ENCODE assay signal across 9 mouse cellular contexts in genomic region chr11:68947542-68947993, GRCm38 (mm10). TPM values are rescaled to one million over a fixed set of nuclear protein-coding genes. Genes with fewer than 3 reads are reported as not detected.
A peak's percentile ranks its signal among the peaks of the same experiment; 100 is the strongest.
DNase-seq lines count a peak whose midpoint lies in the region; ATAC-seq lines count a peak whose summit lies in the region.
"Had no signal": no experiment of that assay in that cellular context is flagged by ENCODE, and none has a peak within 500 bp of the region (broad histone marks: within the 10 kb centered on the region; RNA-seq: fewer than 3 reads in every experiment).

No protein-coding gene starts in this region.

- H3K9ac ChIP-seq in heart, embryonic 16.5 days (ENCODE audit: low read length): no peak overlapping the region
- H3K9ac ChIP-seq in hindbrain, embryonic 16.5 days (ENCODE audit: low read depth, low read length): peak overlapping the region; percentile 62

- peaks cover 4% of the 10 kb centered on the region for H3K4me1 ChIP-seq in heart, embryonic 16.5 days (ENCODE audit: control insufficient read depth, insufficient read depth, low read length)
- peaks cover 2% of the 10 kb centered on the region; the same call in 1 of the 2 replicates for H3K4me1 ChIP-seq in hindbrain, embryonic 16.5 days (ENCODE audit: control insufficient read depth, insufficient read depth, low read depth, low read length)

- intact Hi-C loops in heart, postnatal 25 days (cut with DNase I): no loop called here

- no peak overlapping the region for H3K27ac ChIP-seq in heart, embryonic 16.5 days (ENCODE audit: low read length)
- H3K27ac ChIP-seq in hindbrain, embryonic 16.5 days (ENCODE audit: low read depth, low read length): peak overlapping the region; percentile 87

- 17% methylated on average over 12 of the region's 12 CpGs for WGBS in heart, embryonic 16.5 days
- WGBS in hindbrain, embryonic 16.5 days: 1% methylated on average over 12 of the region's 12 CpGs

- H3K4me3 ChIP-seq in heart, embryonic 16.5 days (ENCODE audit: low read length): 0 out of 2 replicates have a peak overlapping the region, but pooled peaks have one; percentile 18
- peak overlapping the region; percentile 50 for H3K4me3 ChIP-seq in hindbrain, embryonic 16.5 days (ENCODE audit: low read length)

- H3K9me3 ChIP-seq in heart, embryonic 16.5 days (replicated peaks; ENCODE audit: control insufficient read depth, low read length): no peaks in the 10 kb centered on the region
- no peaks in the 10 kb centered on the region for H3K9me3 ChIP-seq in hindbrain, embryonic 16.5 days (ENCODE audit: control insufficient read depth, low read length)

- DNase-seq in heart, postnatal 25 days (ENCODE audit: low spot score): no peak
- peak; percentile 71 to 78 for DNase-seq in cerebellum, postnatal 10 days
- DNase-seq in retina, postnatal 7 days (ENCODE audit: low read depth, low spot score): peak; percentile 21
- DNase-seq in lung, adult 18-20 months: no peak
- DNase-seq: lung, postnatal 10 days had no signal

- H3K4me2 ChIP-seq in heart, embryonic 16.5 days (ENCODE audit: low read depth, low read length): peak overlapping the region; percentile 54
- peak overlapping the region; percentile 58 for H3K4me2 ChIP-seq in hindbrain, embryonic 16.5 days (ENCODE audit: low read length)

- peaks cover 3% of the 10 kb centered on the region; the same call in 1 of the 2 replicates for H3K36me3 ChIP-seq in heart, embryonic 16.5 days (ENCODE audit: control insufficient read depth, insufficient read depth)
- H3K36me3 ChIP-seq in hindbrain, embryonic 16.5 days (ENCODE audit: control insufficient read depth, insufficient read depth, low read length): no peaks in the 10 kb centered on the region

- H3K27me3 ChIP-seq in heart, embryonic 16.5 days (ENCODE audit: control insufficient read depth, insufficient read depth, low read length): no peaks in the 10 kb centered on the region; the same call in 1 of the 2 replicates
- H3K27me3 ChIP-seq in hindbrain, embryonic 16.5 days (replicated peaks; ENCODE audit: control insufficient read depth, insufficient read depth, low read length): peaks cover under 1% of the 10 kb centered on the region

- ATAC-seq in heart, embryonic 16.5 days (replicated peaks; ENCODE audit: extremely low read depth, insufficient read depth, low FRiP score): no peak
- peak; percentile 92 for ATAC-seq in hindbrain, embryonic 16.5 days
- ATAC-seq in megakaryocyte progenitor cell, adult 5-6 weeks (replicated peaks; ENCODE audit: poor library complexity): no peak
- ATAC-seq in activated CD4-positive, CD25-positive, alpha-beta regulatory T cell, adult 4 months: no peak

RNA-seq across cellular contexts. Expression of gene Arhgef15, which starts 9.7 kb away (rescaled TPM):
- 13.1 and 15.4 TPM in 2 replicates for polyA plus RNA-seq in heart, embryonic 16.5 days (2015; fragmentation: Nextera tagmentation; extraction: Ambion mirVana)
- total RNA-seq in heart, postnatal 25 days (2021): 10 to 100 TPM; 28.1 to 32.4 TPM
- 27.2 and 33.9 TPM in 2 replicates for polyA plus RNA-seq in hindbrain, embryonic 16.5 days (2015; fragmentation: Nextera tagmentation; extraction: Ambion mirVana)
- total RNA-seq in megakaryocyte progenitor cell, adult 5-6 weeks (2015): not detected in 2 replicates
- total RNA-seq in megakaryocyte progenitor cell, adult 5-6 weeks (2017): 0.04 and 0.98 TPM in 2 replicates
- polyA plus RNA-seq in activated CD4-positive, CD25-positive, alpha-beta regulatory T cell, adult 4 months (2017; shearing (Covaris generic)): under 1 TPM; 0.10 to 0.28 TPM

RNA-seq across cellular contexts. Expression of gene Slc25a35, which starts 20.4 kb away (rescaled TPM):
- polyA plus RNA-seq in heart, embryonic 16.5 days (2015; fragmentation: Nextera tagmentation; extraction: Ambion mirVana): 1.7 and 2.2 TPM in 2 replicates
- 1 to 10 TPM; 6.4 to 7.4 TPM for total RNA-seq in heart, postnatal 25 days (2021)
- polyA plus RNA-seq in hindbrain, embryonic 16.5 days (2015; fragmentation: Nextera tagmentation; extraction: Ambion mirVana): 2.3 and 3.4 TPM in 2 replicates
- 2.2 and 2.8 TPM in 2 replicates for total RNA-seq in megakaryocyte progenitor cell, adult 5-6 weeks (2015)
- total RNA-seq in megakaryocyte progenitor cell, adult 5-6 weeks (2017): 0.30 and 0.75 TPM in 2 replicates
- 1 to 10 TPM; 7.2 to 7.6 TPM for polyA plus RNA-seq in activated CD4-positive, CD25-positive, alpha-beta regulatory T cell, adult 4 months (2017; shearing (Covaris generic))

RNA-seq across cellular contexts. Expression of gene Odf4, which starts 20.7 kb away (rescaled TPM):
- not detected in 2 replicates for polyA plus RNA-seq in heart, embryonic 16.5 days (2015; fragmentation: Nextera tagmentation; extraction: Ambion mirVana)
- not detected for total RNA-seq in heart, postnatal 25 days (2021)
- 0.34 and 0.67 TPM in 2 replicates for polyA plus RNA-seq in hindbrain, embryonic 16.5 days (2015; fragmentation: Nextera tagmentation; extraction: Ambion mirVana)
- not detected in 2 replicates for total RNA-seq in megakaryocyte progenitor cell, adult 5-6 weeks (2015)
- not detected in 2 replicates for total RNA-seq in megakaryocyte progenitor cell, adult 5-6 weeks (2017)
- polyA plus RNA-seq in activated CD4-positive, CD25-positive, alpha-beta regulatory T cell, adult 4 months (2017; shearing (Covaris generic)): not detected

RNA-seq across cellular contexts. Expression of gene Rangrf, which starts 27.4 kb away (rescaled TPM):
- polyA plus RNA-seq in heart, embryonic 16.5 days (2015; fragmentation: Nextera tagmentation; extraction: Ambion mirVana): 79.2 and 84.3 TPM in 2 replicates
- total RNA-seq in heart, postnatal 25 days (2021): 10 to 100 TPM; 80.3 to 89.1 TPM
- polyA plus RNA-seq in hindbrain, embryonic 16.5 days (2015; fragmentation: Nextera tagmentation; extraction: Ambion mirVana): 30.0 and 36.9 TPM in 2 replicates
- 91.0 and 123 TPM in 2 replicates for total RNA-seq in megakaryocyte progenitor cell, adult 5-6 weeks (2015)
- total RNA-seq in megakaryocyte progenitor cell, adult 5-6 weeks (2017): 46.3 and 54.1 TPM in 2 replicates
- 10 to 100 TPM; 42.2 to 48.3 TPM for polyA plus RNA-seq in activated CD4-positive, CD25-positive, alpha-beta regulatory T cell, adult 4 months (2017; shearing (Covaris generic))

RNA-seq across cellular contexts. Expression of gene Rpl26, which starts 46.2 kb away (rescaled TPM):
- 505 and 551 TPM in 2 replicates for polyA plus RNA-seq in heart, embryonic 16.5 days (2015; fragmentation: Nextera tagmentation; extraction: Ambion mirVana)
- total RNA-seq in heart, postnatal 25 days (2021): 100 to 1,000 TPM; 612 to 679 TPM
- 487 and 500 TPM in 2 replicates for polyA plus RNA-seq in hindbrain, embryonic 16.5 days (2015; fragmentation: Nextera tagmentation; extraction: Ambion mirVana)
- 3,945 and 4,034 TPM in 2 replicates for total RNA-seq in megakaryocyte progenitor cell, adult 5-6 weeks (2015)
- total RNA-seq in megakaryocyte progenitor cell, adult 5-6 weeks (2017): 6,407 and 6,432 TPM in 2 replicates
- 1,000 to 10,000 TPM; 2,145 to 2,203 TPM for polyA plus RNA-seq in activated CD4-positive, CD25-positive, alpha-beta regulatory T cell, adult 4 months (2017; shearing (Covaris generic))

Comparison
In these comparisons a context has a peak if more than half of its experiments do, and no peak if none do; other contexts are left out.
1. DNase-seq: peak in cerebellum, postnatal 10 days (2 of 2) and retina, postnatal 7 days (single experiment); none in heart, postnatal 25 days (single experiment) and lung, adult 18-20 months (0 of 2).
2. RNA of gene Arhgef15, which starts 9.7 kb away (polyA plus RNA-seq): 27.2 to 33.9 TPM in hindbrain, embryonic 16.5 days and 13.1 to 15.4 TPM in heart, embryonic 16.5 days; 0.10 to 0.28 TPM in activated CD4-positive, CD25-positive, alpha-beta regulatory T cell, adult 4 months; every median in the first group is over 10 times any median in the second.